Mouse (Mus musculus) retina, embryonic 14.5 days (tissue): ENCODE data around the gene Lhx1.

ENCODE experiments used
- DNase-seq: peaks from one replicate; pipeline ENCODE4 v3.0.0-alpha.2; 2015; ENCODE audit warnings: low spot score

Gene Lhx1

DNA sequence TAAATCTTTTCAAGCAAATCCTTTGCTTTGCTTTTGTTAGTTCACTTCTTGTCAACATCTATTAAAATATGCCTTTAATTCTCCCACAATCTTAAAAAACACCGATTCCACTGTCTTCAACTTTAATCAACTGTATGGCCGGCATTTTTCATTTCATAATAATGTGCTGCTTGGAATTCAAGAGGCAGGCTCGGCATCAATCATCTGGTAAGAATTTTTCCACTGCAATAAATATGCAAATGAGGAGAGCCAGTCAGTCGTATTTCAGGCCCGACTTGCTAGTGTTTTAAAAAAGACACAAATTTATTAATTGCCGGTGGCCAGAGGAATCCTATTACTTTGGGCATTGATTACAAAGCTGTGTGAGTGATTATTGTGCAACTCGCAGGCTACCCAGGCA lies 43.7 kb downstream of the Lhx1 start:
- DNase-seq: peak; percentile 41

DNA sequence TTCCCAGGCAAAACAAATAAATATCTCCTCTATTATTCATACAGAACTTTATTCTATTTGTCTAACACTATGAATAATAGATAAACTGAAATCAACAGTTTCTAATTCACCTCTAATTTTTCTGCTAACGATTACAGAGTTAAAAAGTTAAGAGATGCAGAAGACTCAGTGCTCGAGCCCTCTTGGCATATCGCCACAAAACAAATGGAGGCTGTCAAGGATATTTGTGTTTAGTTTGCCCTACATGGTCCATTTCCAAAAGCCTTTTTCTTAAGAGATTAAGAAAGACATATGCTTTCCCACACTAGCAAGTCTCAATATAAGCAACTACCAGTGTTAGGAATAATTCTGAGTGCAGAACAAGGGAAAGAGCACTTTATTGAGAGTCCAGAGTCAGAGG lies 44.9 kb downstream of the Lhx1 start:
- no peak for DNase-seq

DNA sequence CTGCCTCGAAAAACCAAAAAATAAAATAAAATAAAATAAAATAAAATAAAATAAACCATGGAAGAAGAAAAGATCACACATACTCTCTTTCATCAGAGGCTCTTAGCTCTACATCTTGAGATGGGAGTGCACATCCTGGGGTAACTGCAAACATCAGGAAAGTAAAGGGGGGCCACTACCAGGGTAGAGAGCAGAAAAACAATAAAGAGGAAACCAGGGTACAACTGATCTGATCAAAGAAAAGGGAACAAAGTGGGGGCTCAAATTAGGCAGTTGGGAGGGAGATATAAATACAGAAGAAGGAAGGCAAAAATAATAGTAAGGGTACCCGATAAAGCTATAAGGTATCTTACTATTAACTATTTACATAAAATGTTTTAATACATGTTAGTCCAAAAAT lies 48.7 kb downstream of the Lhx1 start:
- no peak for DNase-seq

DNA sequence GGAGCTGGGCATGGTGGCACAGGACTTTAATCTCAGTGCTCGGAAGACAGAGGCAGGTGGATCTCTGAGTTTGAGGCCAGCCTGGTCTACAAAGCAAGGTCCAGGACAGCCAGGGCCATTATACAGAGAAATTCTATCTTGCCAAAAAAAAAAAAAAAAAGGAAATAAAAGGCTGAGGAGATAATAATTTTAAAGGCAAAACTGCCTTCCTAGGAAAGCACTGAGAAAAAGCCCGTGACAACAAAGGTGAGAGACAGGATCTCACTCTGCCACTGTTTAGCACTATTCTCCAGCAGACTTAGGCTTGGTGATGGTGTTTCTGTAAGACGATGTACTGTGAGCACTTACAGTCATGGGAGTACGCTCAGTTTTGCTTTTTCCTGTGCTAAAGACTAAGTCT lies 49.3 kb downstream of the Lhx1 start:
- DNase-seq: no peak

DNA sequence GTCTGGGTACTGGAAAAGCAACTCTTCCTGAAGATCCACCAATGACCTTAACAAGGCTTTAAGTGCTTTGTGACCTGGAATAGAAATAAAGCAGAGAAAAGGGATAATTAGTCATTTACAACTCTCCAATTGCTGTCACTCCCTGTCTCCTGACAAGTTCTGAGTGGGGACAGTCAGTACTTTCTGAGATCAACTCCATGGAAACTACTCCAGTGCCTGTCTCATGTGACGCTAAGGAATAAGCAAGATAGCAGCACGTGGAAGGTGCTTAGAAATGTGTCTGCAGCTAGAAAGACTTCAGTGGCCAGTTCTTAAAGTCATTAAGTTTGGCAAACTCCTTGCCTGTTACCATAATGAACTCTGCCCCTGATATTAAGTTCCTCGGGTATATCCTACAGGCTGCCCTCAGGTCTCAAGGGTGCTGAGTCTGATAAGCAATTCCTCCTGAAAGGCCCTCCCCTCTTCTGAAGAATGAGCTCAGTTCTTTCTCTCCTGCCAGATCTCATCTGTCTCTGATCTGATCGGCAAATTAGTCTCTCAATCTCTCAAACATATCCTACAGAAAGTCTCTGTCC lies 52.2 kb downstream of the Lhx1 start:
- DNase-seq: no peak
